Mouse (Mus musculus) liver, embryonic 13.5 days (tissue): Measurements from ENCODE around the gene Dclre1a. TPM values are rescaled to one million over a fixed set of nuclear protein-coding genes. Genes with fewer than 3 reads are reported as not detected.

Experiments
- polyA plus RNA-seq: library from polyadenylated mRNA; unstranded; fragments of >200 nt; fragmentation: Nextera tagmentation; extraction: Ambion mirVana; gene quantifications from 2 replicates; pipeline ENCODE4 v1.2.1, GENCODE M21; 2015

The Dclre1a gene
- polyA plus RNA-seq, 1 experiment from 2014 or later: 19.2 TPM

Other genes starting within 250 kb of the Dclre1a start
- 0.12 TPM in 2 replicates for gene Nrap, start 158.2 kb downstream of the Dclre1a start, polyA plus RNA-seq
- gene Casp7, start 151.1 kb downstream of the Dclre1a start, polyA plus RNA-seq: 15.0 and 15.4 TPM in 2 replicates
- not detected in 2 replicates for gene Plekhs1, start 86.6 kb downstream of the Dclre1a start, polyA plus RNA-seq
- gene Nhlrc2, start within 50 bp of the Dclre1a start, polyA plus RNA-seq: 7.7 and 8.2 TPM in 2 replicates
- gene Adrb1, start 174.0 kb upstream of the Dclre1a start, polyA plus RNA-seq: 0.09 and 0.13 TPM in 2 replicates